Mouse (Mus musculus): Measurements from ENCODE around the gene Pik3r5.

The Pik3r5 gene

GRCm38 (mm10) chr11:68485206-68485942 lies 53.5 kb downstream of the Pik3r5 start:
- DNase-seq (ENCODE audit: low spot score), result peak; percentile 81

GRCm38 (mm10) chr11:68486093-68486492 lies 54.2 kb downstream of the Pik3r5 start:
- no peak for DNase-seq (ENCODE audit: low spot score)

GRCm38 (mm10) chr11:68487720-68488119 lies 55.8 kb downstream of the Pik3r5 start:
- DNase-seq (ENCODE audit: low spot score), result no peak

- no peak for DNase-seq (ENCODE audit: low spot score)
These were observed 56.4 kb downstream of the Pik3r5 start for GRCm38 (mm10) chr11:68488256-68488824.

GRCm38 (mm10) chr11:68489236-68489635 lies 57.3 kb downstream of the Pik3r5 start:
- no peak for DNase-seq (ENCODE audit: low spot score)

- DNase-seq (ENCODE audit: low spot score), result no peak
These were observed 60.7 kb downstream of the Pik3r5 start for GRCm38 (mm10) chr11:68492592-68492991.

- no peak for DNase-seq (ENCODE audit: low spot score)
These were observed 61.8 kb downstream of the Pik3r5 start for GRCm38 (mm10) chr11:68493760-68494159.

- DNase-seq (ENCODE audit: low spot score), result no peak
These were observed 65.2 kb downstream of the Pik3r5 start for GRCm38 (mm10) chr11:68497081-68497480.

- DNase-seq (ENCODE audit: low spot score), result no peak
These were observed 66.6 kb downstream of the Pik3r5 start for GRCm38 (mm10) chr11:68498517-68498916.

GRCm38 (mm10) chr11:68498999-68499699 lies 67.2 kb downstream of the Pik3r5 start:
- no peak for DNase-seq (ENCODE audit: low spot score)

GRCm38 (mm10) chr11:68500949-68501350 lies 69.0 kb downstream of the Pik3r5 start:
- DNase-seq (ENCODE audit: low spot score), result peak; percentile 20

- DNase-seq (ENCODE audit: low spot score), result no peak
These were observed 70.5 kb downstream of the Pik3r5 start for GRCm38 (mm10) chr11:68502408-68502807.

- DNase-seq (ENCODE audit: low spot score), result no peak
These were observed 71.1 kb downstream of the Pik3r5 start, which contains the start of gene Pik3r6 for GRCm38 (mm10) chr11:68502902-68503629. TSS of gene Pik3r6 (plus strand) at chr11:68503019.

GRCm38 (mm10) chr11:68504913-68505312 lies 73.0 kb downstream of the Pik3r5 start:
- no peak for DNase-seq (ENCODE audit: low spot score)

- no peak for DNase-seq (ENCODE audit: low spot score)
These were observed 75.3 kb downstream of the Pik3r5 start for GRCm38 (mm10) chr11:68507246-68507645.

- no peak for DNase-seq (ENCODE audit: low spot score)
These were observed 76.7 kb downstream of the Pik3r5 start for GRCm38 (mm10) chr11:68508619-68509018.

- DNase-seq (ENCODE audit: low spot score), result no peak
These were observed 77.3 kb downstream of the Pik3r5 start for GRCm38 (mm10) chr11:68509194-68509593.

GRCm38 (mm10) chr11:68513969-68514368 lies 82.0 kb downstream of the Pik3r5 start:
- DNase-seq (ENCODE audit: low spot score), result no peak

GRCm38 (mm10) chr11:68519362-68519761 lies 87.4 kb downstream of the Pik3r5 start:
- no peak for DNase-seq (ENCODE audit: low spot score)

- DNase-seq (ENCODE audit: low spot score), result no peak
These were observed 87.9 kb downstream of the Pik3r5 start for GRCm38 (mm10) chr11:68519815-68520214.

- no peak for DNase-seq (ENCODE audit: low spot score)
These were observed 88.5 kb downstream of the Pik3r5 start for GRCm38 (mm10) chr11:68520439-68520838.

GRCm38 (mm10) chr11:68521352-68521751 lies 89.4 kb downstream of the Pik3r5 start:
- DNase-seq (ENCODE audit: low spot score), result no peak
